Mouse (Mus musculus): ENCODE data around the gene Arcn1. TPM values are rescaled to one million over a fixed set of nuclear protein-coding genes. Genes with fewer than 3 reads are reported as not detected.

Arcn1 gene
- total RNA-seq, 2 experiments from 2014 or later, result 173 to 185 TPM

GRCm38 (mm10) chr9:44745371-44745770 lies 22.3 kb downstream of the Arcn1 start:
- DNase-seq, result no peak

- no peak for DNase-seq
Observed at GRCm38 (mm10) chr9:44740663-44741192, 26.9 kb downstream of the Arcn1 start.

GRCm38 (mm10) chr9:44737240-44737949 lies 30.2 kb downstream of the Arcn1 start:
- no peak for DNase-seq

- no peak for DNase-seq
Observed at GRCm38 (mm10) chr9:44736301-44736700, 31.3 kb downstream of the Arcn1 start.

GRCm38 (mm10) chr9:44735886-44736285 lies 31.8 kb downstream of the Arcn1 start:
- DNase-seq, result no peak

- DNase-seq, result peak; percentile 77 to 91
Observed at GRCm38 (mm10) chr9:44734524-44735494, 32.8 kb downstream of the Arcn1 start, which contains the start of gene Phldb1. Gene Phldb1 (minus strand): TSS chr9:44735198.

- DNase-seq, result peak; percentile 83 to 89
Observed at GRCm38 (mm10) chr9:44733671-44734523, 33.7 kb downstream of the Arcn1 start.

- peak in 1 of 2 experiments; percentile 51 for DNase-seq
Observed at GRCm38 (mm10) chr9:44732921-44733530, 34.6 kb downstream of the Arcn1 start.

- no peak for DNase-seq
Observed at GRCm38 (mm10) chr9:44732130-44732549, 35.5 kb downstream of the Arcn1 start.

GRCm38 (mm10) chr9:44727441-44727840 lies 40.2 kb downstream of the Arcn1 start:
- DNase-seq, result no peak

GRCm38 (mm10) chr9:44726431-44727146 lies 41.1 kb downstream of the Arcn1 start:
- DNase-seq, result no peak

- DNase-seq, result no peak
Observed at GRCm38 (mm10) chr9:44724665-44725064, 43.0 kb downstream of the Arcn1 start.

GRCm38 (mm10) chr9:44724223-44724622 lies 43.4 kb downstream of the Arcn1 start:
- peak; percentile 47 to 71 for DNase-seq

- no peak for DNase-seq
Observed at GRCm38 (mm10) chr9:44723521-44724041, 44.1 kb downstream of the Arcn1 start.

- no peak for DNase-seq
Observed at GRCm38 (mm10) chr9:44723008-44723407, 44.6 kb downstream of the Arcn1 start.

GRCm38 (mm10) chr9:44722575-44722974 lies 45.1 kb downstream of the Arcn1 start:
- no peak for DNase-seq

- DNase-seq, result no peak
Observed at GRCm38 (mm10) chr9:44721877-44722186, 45.8 kb downstream of the Arcn1 start.

GRCm38 (mm10) chr9:44721154-44721876 lies 46.3 kb downstream of the Arcn1 start:
- DNase-seq, result peak; percentile 92 to 93

- DNase-seq, result no peak
Observed at GRCm38 (mm10) chr9:44720358-44721153, 47.1 kb downstream of the Arcn1 start.

Measured in adrenal gland, postnatal 36 days (tissue).